Mouse (Mus musculus) hindbrain, embryonic 13.5 days (tissue): ENCODE results near the gene Clca1. TPM values are rescaled to one million over a fixed set of nuclear protein-coding genes. Genes with fewer than 3 reads are reported as not detected.

ENCODE experiments used
- ATAC-seq: fragments of 200-750 bp; cut with Nextera tagmentation; 2 replicates; pipeline ENCODE4 v1.8.0; 2017; ENCODE audit warnings: moderate TSS enrichment; ENCODE audit not compliant: low FRiP score
- H3K27ac ChIP-seq: fragments of 300-500 bp; sonication (generic); 2 replicates; pipeline ENCODE4 v1.5.1; 2015; ENCODE audit warnings: inconsistent platforms, mild to moderate bottlenecking, moderate library complexity
- H3K27me3 ChIP-seq: fragments of 300-500 bp; sonication (generic); 2 replicates; pipeline ENCODE4 v1.6.1; 2015; ENCODE audit warnings: mild to moderate bottlenecking, inconsistent platforms
- H3K36me3 ChIP-seq: fragments of 300-500 bp; sonication (generic); 2 replicates; pipeline ENCODE4 v1.6.1; 2015; ENCODE audit warnings: mild to moderate bottlenecking, inconsistent platforms
- H3K4me1 ChIP-seq: fragments of 300-500 bp; sonication (generic); replicated peaks from 2 replicates; pipeline ENCODE4 v1.6.1; 2015; ENCODE audit warnings: inconsistent platforms
- H3K4me2 ChIP-seq: fragments of 300-500 bp; sonication (generic); 2 replicates; pipeline ENCODE4 v1.6.1; 2015; ENCODE audit warnings: inconsistent platforms, mild to moderate bottlenecking, moderate library complexity
- H3K4me3 ChIP-seq: fragments of 300-500 bp; sonication (generic); 2 replicates; pipeline ENCODE4 v1.5.1; 2015; ENCODE audit warnings: mild to moderate bottlenecking, inconsistent platforms
- H3K9ac ChIP-seq: fragments of 300-500 bp; sonication (generic); 2 replicates; pipeline ENCODE4 v1.6.1; 2015; ENCODE audit warnings: mild to moderate bottlenecking, inconsistent platforms
- H3K9me3 ChIP-seq: fragments of 300-500 bp; sonication (generic); 2 replicates; pipeline ENCODE4 v1.6.1; 2016; ENCODE audit warnings: inconsistent platforms
- WGBS: fragments of 180-500 bp; shearing (Covaris S2); methylation state at CpG from one replicate; pipeline ENCODE4 v1.1.7; 2015; 5-methylcytosine and 5-hydroxymethylcytosine counted together
- polyA plus RNA-seq: library from polyadenylated mRNA; unstranded; fragments of >200 nt; fragmentation: Nextera tagmentation; extraction: Ambion mirVana; gene quantifications from 2 replicates; pipeline ENCODE4 v1.2.1, GENCODE M21; 2015

Clca1 gene
- polyA plus RNA-seq, 1 experiment from 2014 or later = not detected

DNA sequence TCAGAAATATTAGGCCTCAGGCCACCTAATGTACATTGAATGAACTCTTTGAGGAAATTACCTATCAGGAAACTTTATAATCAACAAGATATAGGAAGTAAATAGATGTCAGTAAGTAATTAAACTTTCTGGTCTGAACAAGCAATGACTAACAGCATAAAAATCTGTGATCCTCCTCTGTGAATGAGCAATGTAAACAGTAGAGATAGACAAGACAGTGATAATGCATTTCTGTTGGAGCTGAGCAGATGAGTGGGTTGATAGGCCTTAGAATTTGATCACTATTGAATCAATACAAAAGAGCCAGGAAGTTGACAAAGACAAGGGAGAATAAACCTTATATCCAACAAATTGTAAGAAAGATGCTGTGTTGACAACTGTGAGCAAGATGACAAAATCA lies 40.0 kb downstream of the Clca1 start:
- H3K27ac ChIP-seq = no peak overlapping the region
- no peak overlapping the region for H3K4me3 ChIP-seq
- no peaks in the 10 kb centered on the region for H3K4me1 ChIP-seq
- H3K4me2 ChIP-seq = no peak overlapping the region
- no peaks in the 10 kb centered on the region for H3K36me3 ChIP-seq
- no peak for ATAC-seq
- H3K9me3 ChIP-seq = no peaks in the 10 kb centered on the region
- H3K9ac ChIP-seq = no peak overlapping the region
- no peaks in the 10 kb centered on the region for H3K27me3 ChIP-seq

- 84% methylated on average over 5 of the region's 5 CpGs for WGBS
- no peak for ATAC-seq
- Histone ChIP-seq H3K4me1 (no peaks in the 10 kb centered on the region), H3K9ac (no peak overlapping the region), H3K4me3 (no peak overlapping the region), H3K27ac (no peak overlapping the region), H3K9me3 (no peaks in the 10 kb centered on the region), H3K27me3 (no peaks in the 10 kb centered on the region), H3K36me3 (no peaks in the 10 kb centered on the region), H3K4me2 (no peak overlapping the region)
These were observed 46.7 kb downstream of the Clca1 start for GRCm38 (mm10) chr3:144985890-144986289.

DNA sequence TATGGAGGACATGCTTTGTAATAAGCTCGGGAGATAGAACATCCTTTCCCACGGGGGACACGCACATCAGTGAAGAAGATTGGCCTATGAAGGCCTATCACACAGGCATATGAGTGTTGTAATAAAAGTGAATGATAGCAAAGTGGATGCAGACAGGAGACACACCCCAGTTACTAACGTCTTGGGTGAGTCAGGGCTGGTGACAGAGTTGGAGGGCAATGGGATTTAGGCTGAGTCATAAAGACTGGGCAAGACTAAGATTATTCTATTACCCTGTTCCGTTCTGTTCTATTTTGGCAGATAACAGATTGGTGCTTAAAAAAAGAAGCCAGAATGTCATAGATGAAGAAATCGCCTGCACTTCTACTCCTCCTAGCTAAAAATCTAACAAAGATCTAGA lies 52.0 kb downstream of the Clca1 start:
- no peak overlapping the region for H3K4me2 ChIP-seq
- no peak overlapping the region for H3K4me3 ChIP-seq
- no peaks in the 10 kb centered on the region for H3K9me3 ChIP-seq
- H3K4me1 ChIP-seq = no peaks in the 10 kb centered on the region
- no peaks in the 10 kb centered on the region for H3K36me3 ChIP-seq
- WGBS = 90% methylated on average over 6 of the region's 6 CpGs
- no peak for ATAC-seq
- H3K9ac ChIP-seq = no peak overlapping the region
- no peaks in the 10 kb centered on the region for H3K27me3 ChIP-seq
- H3K27ac ChIP-seq = no peak overlapping the region

GRCm38 (mm10) chr3:144977631-144978030 lies 54.9 kb downstream of the Clca1 start:
- ATAC-seq = no peak
- Histone ChIP-seq H3K4me1 (no peaks in the 10 kb centered on the region), H3K4me3 (no peak overlapping the region), H3K9ac (no peak overlapping the region), H3K36me3 (no peaks in the 10 kb centered on the region), H3K9me3 (no peaks in the 10 kb centered on the region), H3K27ac (no peak overlapping the region), H3K27me3 (no peaks in the 10 kb centered on the region), H3K4me2 (no peak overlapping the region)
- WGBS = 14% methylated on average over 4 of the region's 4 CpGs

DNA sequence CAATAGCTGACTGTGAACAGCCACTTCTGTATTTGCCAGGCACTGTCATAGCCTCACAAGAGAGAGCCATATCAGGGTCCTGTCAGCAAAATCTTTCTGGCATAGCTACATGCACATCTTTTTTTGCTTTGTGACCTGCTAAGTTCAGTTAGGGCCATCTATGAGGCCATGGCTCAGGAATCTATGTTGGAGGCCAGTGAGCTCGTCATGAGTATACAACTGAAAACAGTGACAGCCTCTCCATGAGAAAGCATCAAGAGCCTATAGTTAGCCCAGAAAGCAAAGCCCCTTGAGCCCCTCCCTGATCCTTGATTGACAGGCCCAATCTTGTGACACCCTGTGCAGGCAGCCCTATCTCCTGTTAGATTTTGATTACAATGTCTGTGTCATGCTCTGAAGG lies 56.5 kb downstream of the Clca1 start:
- no peaks in the 10 kb centered on the region for H3K9me3 ChIP-seq
- no peaks in the 10 kb centered on the region for H3K27me3 ChIP-seq
- no peak overlapping the region for H3K27ac ChIP-seq
- H3K4me1 ChIP-seq = no peaks in the 10 kb centered on the region
- H3K4me3 ChIP-seq = no peak overlapping the region
- ATAC-seq = no peak
- no peak overlapping the region for H3K9ac ChIP-seq
- no peaks in the 10 kb centered on the region for H3K36me3 ChIP-seq
- 65% methylated on average over 1 of the region's 1 CpGs for WGBS
- H3K4me2 ChIP-seq = no peak overlapping the region

- no peak within 1 kb of the TSS for H3K4me2 ChIP-seq
- H3K9me3 ChIP-seq = no peaks in the 10 kb centered on the region
- no peaks in the 10 kb centered on the region for H3K27me3 ChIP-seq
- no peak for ATAC-seq
- no peak within 1 kb of the TSS for H3K9ac ChIP-seq
- no peaks in the 10 kb centered on the region for H3K4me1 ChIP-seq
- H3K4me3 ChIP-seq = no peak within 1 kb of the TSS
- H3K36me3 ChIP-seq = no peaks in the 10 kb centered on the region
- no peak within 1 kb of the TSS for H3K27ac ChIP-seq
These were observed 57.6 kb downstream of the Clca1 start, which contains the start of gene Clca4a for GRCm38 (mm10) chr3:144974945-144975344. TSS of gene Clca4a (minus strand) at chr3:144975045.

GRCm38 (mm10) chr3:144971553-144972270 lies 60.9 kb downstream of the Clca1 start:
- WGBS = 78% methylated on average over 9 of the region's 9 CpGs
- Histone ChIP-seq H3K27me3 (no peaks in the 10 kb centered on the region), H3K9ac (no peak overlapping the region), H3K4me2 (no peak overlapping the region), H3K4me1 (no peaks in the 10 kb centered on the region), H3K27ac (no peak overlapping the region), H3K36me3 (no peaks in the 10 kb centered on the region), H3K9me3 (no peaks in the 10 kb centered on the region), H3K4me3 (no peak overlapping the region)
- ATAC-seq = no peak

DNA sequence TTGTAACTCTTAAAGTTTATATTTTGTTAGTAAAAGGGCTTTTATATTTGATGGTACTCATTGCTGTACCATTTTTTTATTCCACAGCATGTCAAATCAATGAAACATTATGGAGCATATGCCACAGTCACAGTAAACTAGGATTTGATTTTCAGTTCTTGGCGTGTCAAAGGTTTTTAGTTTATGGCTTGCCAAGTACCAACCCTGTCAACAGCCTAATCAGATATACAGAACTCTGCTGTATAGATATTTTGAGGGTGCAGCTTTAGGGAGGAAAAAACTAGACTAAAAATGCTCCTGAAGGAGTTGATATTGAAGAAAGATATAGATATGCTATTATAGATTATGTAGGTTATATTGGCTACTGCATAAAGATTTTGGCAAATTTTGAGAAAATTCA lies 62.8 kb downstream of the Clca1 start:
- 79% methylated on average over 1 of the region's 1 CpGs for WGBS
- Histone ChIP-seq H3K9ac (no peak overlapping the region), H3K27ac (no peak overlapping the region), H3K36me3 (no peaks in the 10 kb centered on the region), H3K27me3 (no peaks in the 10 kb centered on the region), H3K4me1 (no peaks in the 10 kb centered on the region), H3K4me3 (no peak overlapping the region), H3K9me3 (no peaks in the 10 kb centered on the region), H3K4me2 (no peak overlapping the region)
- no peak for ATAC-seq

DNA sequence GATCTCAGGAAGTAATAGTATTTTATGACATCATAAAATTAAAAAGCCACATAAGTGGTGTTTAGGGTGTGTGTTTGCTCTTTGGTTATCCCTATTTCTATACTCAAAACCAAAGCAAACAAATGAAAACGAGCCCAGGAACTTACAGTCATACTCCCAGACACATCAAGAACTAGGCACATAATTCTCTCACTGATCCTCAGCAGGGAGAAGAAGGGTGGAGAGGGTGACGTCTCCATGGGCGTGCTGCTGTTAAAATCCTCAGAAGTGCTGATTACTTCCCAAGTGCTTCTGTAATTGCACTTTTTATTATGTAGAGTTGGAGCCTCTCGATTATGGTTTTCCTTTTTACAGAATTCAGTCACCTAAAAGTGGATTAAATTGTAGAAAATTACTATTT lies 66.5 kb downstream of the Clca1 start:
- no peak overlapping the region for H3K4me3 ChIP-seq
- WGBS = 74% methylated on average over 4 of the region's 4 CpGs
- no peak overlapping the region for H3K9ac ChIP-seq
- no peak overlapping the region for H3K27ac ChIP-seq
- no peak for ATAC-seq
- no peaks in the 10 kb centered on the region for H3K4me1 ChIP-seq
- no peak overlapping the region for H3K4me2 ChIP-seq
- no peaks in the 10 kb centered on the region for H3K36me3 ChIP-seq
- no peaks in the 10 kb centered on the region for H3K27me3 ChIP-seq
- no peaks in the 10 kb centered on the region for H3K9me3 ChIP-seq

Other genes starting within 250 kb of the Clca1 start
- gene Clca3a2, start 213.3 kb downstream of the Clca1 start, polyA plus RNA-seq = not detected in 2 replicates
- not detected in 2 replicates for gene Clca3b, start 183.4 kb downstream of the Clca1 start, polyA plus RNA-seq
- not detected in 2 replicates for gene Clca4b, start 100.2 kb downstream of the Clca1 start, polyA plus RNA-seq
- gene Clca4a, start 57.7 kb downstream of the Clca1 start, polyA plus RNA-seq = not detected in 2 replicates
- gene Clca2, start 66.7 kb upstream of the Clca1 start, polyA plus RNA-seq = 0.09 and 0.10 TPM in 2 replicates
- gene Odf2l, start 85.8 kb upstream of the Clca1 start, polyA plus RNA-seq = 17.1 and 17.9 TPM in 2 replicates